Mouse (Mus musculus): Measurements from ENCODE around the gene 4930518I15Rik.

The 4930518I15Rik gene

DNA sequence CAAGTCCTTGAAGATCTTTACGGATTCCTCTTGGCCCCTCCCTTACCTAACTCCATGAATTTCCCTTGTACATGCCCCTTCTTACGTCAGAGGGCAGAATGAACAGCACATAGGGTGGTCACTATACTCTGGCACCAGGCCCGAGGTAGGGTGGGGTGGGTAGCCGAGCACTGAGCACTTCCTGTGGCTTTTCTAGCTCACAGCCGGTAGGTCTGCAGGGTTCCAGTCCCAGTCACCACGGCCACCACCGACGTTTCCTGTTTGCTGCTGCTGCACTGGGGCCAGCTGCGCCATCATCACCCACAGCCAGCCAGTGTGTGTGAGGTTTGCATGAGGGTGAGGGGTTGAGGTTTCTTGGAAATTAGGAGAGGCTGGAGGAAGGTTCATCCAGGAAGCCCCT is 20.0 kb upstream of the 4930518I15Rik start:
- no peak for ATAC-seq (ENCODE audit: low TSS enrichment)

DNA sequence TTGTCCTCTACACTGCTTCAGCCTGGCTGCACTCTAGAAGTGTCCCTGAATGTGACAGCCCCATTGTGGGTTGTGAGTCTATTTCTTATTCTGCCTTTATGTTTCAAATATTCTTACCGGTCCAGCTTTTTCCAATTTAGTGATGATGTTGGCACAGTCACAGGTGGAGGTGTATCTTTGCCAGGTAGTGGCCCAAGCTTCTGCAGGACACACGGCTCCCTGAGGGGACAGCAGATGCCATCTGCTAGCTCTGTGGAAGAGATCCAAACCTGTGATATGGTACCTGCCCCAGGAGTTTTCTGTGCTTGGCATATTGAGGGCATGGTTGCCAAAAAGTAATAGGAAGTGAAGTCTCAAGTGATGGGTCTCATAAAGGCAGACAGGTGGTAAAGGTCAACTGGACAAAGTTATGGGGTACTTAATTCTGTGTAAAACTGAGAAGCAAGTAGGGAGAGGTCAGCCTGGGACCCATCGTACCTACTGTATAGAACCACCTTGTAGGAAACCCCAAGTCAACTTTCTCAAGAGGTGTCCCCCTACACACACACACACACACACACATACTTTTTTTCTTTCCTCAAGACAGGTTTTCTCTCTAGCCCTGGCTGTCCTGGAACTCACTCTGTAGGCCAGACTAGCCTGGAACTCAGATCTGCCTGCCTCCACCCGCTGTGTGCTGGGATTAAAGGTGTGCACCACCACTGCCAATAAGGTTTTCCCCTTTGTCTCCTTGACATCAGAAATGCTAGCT is 17.2 kb upstream of the 4930518I15Rik start:
- ATAC-seq (ENCODE audit: low TSS enrichment): no peak

DNA sequence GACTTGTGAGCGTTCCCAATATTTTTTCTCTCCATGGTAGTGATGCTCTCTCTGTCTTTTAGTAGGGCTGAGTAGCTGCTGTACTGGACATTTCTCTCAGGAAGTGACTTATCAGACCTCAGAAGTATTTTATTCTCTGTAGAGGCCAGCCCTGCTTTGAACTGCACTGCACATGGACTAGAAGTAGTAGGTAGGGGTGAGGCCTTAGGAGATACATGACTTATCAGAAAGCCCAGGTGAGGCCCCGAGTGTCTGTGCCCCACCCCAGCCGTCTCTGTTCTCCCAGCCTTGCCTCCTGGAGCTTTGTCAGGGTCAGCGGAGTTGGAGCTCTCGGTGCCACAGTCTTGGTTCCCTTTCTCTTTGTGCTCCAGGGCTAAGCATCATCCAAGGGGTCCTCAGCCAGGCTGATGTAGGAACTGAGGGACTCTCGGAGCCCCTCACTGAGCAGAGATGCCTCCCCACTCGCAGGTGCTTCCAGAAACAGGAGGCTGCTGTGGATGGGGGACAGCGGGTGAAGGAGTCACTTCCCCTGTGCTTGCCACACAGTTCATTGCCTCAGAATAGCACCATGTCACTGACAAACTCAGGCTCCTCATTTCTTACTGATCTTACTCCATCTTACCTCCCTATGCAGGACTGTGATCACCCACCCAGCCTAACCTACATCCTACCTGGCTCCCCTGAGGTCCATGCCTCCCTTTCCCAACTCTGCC is 16.5 kb upstream of the 4930518I15Rik start:
- no peak for ATAC-seq (ENCODE audit: low TSS enrichment)

DNA sequence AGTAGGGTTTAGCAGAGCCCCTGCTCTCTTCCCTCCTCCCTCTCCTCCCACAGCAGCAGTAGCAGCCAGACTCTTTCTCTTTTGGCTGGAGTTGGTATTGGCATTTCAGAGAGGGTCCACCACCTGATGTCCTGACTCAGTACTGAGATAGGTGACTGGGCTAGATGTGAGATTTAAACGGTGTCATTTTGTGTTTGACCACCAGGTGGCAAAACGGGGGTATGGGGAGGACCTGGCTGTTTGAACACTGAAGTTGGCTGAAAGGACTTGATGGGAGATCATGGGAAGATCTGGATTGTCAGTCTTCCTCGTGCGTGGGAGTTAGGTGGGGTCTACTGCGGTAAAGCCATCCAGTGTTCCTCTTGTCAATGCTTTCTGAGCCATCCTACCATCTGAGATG is 15.9 kb upstream of the 4930518I15Rik start:
- peak; percentile 74 for ATAC-seq (ENCODE audit: low TSS enrichment)

DNA sequence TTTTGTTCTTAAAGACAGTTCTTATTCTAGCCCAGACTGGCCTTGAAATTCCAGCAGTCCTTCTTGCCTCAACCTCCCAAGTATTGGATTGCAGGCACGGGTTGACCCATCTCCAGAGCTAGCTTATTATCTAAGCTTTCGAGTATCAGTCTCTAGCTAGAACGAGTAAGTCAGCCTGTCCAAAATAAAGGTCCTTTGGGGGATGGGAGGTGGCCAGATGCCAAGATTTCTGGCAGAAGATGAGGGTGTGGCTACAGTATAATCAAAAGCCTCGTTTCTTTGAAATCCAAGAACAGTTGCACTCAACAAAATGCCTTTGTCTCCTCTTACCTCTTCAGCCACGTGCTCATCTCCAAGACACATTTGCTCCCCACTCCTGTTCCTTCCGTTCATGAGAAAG is 12.8 kb upstream of the 4930518I15Rik start:
- no peak for ATAC-seq (ENCODE audit: low TSS enrichment)

DNA sequence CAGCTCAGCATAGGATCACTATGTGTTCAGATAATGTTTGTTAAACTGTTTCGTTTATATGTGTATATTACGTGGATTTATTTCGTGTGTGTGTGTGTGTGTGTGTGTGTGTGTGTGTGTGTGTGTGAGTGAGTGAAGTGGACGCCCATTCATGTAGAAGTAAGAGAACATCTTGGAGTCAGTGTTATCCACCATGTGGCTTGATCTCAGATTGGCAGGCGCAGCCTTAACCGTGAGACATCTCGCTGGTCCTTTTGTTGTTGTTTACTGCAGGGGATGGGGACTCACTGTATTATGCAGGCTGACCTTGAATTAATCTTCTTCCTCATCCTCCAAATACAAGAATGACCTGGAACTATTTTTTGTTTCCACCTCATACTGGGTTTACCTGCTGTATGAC is 11.8 kb upstream of the 4930518I15Rik start:
- no peak for ATAC-seq (ENCODE audit: low TSS enrichment)

DNA sequence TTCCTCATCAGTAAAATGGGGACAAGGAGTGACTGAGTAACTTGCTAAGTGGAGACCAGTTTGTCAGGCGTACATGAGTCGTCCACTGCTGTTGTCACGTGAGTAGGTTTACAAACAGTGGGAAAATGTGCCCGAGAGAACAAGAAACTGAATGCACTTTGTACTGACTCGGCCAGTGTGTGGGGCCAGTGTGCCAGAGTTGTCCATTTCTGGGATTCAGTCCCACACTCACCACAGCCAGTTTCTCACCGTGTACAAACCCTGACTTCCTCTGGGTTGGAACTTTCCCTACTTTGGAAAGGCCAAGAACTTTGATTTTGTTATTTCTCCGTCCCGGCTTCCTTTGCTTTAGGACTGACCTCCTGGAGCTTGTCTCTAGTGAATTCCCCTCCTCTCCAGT is 11.2 kb upstream of the 4930518I15Rik start:
- no peak for ATAC-seq (ENCODE audit: low TSS enrichment)

DNA sequence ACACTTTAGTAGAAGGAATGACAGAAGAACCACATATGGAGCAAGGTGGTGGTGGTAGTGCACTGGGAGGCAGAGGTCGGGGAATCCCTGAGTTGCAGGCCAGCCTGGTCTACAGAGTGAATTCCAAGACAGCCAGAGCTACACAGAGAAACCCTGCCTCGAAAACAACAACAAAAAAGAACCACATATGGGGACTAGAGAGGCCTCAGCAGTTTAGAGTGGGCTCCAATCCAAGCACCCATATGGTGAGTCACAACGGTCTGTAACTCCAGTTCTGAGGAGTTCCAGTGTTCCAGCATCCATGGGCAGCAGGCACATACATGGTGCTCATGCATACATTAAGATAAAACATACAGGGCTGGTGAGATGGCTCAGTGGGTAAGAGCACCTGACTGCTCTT is 6.7 kb upstream of the 4930518I15Rik start:
- ATAC-seq (ENCODE audit: low TSS enrichment): no peak

DNA sequence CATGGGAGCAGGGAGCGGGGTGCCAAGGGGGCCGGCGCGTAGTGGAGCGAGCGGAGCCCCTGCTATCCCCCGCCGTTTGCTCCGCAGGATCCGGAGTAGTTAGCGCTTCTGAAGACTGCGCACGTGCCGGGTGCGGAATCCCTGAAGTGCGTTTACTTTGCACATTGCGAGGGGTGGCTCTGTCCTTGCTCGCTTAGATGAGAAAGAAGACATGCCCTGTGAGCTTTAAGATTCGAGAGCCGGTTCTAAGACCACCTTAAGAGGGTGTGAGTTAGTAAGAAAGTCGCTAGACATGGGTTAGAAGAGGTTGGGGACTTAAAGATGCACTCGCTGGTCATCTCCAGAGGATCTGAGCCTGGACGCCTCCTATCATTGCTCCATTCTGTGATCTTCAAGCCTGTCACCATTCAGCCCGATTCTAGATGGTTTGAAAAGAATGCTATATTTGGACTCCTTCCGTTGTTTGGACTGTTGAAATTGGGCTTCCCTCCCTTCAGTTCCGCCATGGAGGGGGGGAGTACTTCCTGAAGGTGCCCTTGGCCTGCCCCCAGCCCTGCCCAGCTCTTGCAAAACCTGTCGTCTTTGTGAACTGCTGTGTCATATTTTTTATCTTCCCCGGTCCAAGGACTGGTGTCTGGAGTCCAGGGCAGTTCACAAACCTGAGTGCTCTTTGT is 5.9 kb upstream of the 4930518I15Rik start:
- ATAC-seq (ENCODE audit: low TSS enrichment): no peak

DNA sequence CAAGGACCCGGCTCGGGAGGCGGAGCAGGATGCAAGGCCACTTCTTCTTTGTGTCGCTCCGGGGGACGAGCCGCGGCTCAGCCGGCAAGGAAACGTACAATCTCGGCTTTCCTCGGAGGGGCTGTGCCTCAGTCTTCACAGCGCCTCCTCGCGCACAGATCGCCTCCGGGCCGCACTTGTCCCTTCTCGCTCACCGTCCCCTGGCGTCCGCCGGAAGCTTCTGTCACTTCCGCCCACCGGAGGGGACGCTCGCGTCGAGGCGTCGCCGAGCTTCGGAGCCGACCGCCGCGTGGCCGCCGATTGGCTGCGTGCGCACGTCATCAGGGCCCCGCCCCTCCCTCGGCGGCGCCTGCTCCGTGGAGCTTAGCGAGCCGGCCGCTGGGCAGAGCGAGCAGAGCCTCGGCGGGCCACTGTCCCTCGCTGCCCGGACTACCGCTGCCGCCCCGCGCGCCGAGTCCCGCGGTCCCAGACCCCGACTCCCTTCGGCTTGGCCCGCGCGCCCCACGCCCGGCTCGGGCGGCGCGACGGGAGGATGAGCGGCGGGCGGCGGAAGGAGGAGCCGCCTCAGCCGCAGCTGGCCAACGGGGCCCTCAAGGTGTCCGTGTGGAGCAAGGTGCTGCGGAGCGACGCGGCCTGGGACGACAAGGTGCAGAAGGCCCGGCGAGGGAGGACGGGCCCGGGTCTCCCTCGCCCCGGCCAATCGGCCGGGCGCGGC is 5.2 kb upstream of the 4930518I15Rik start, which contains the start of gene Rab5if:
TSS of gene Rab5if (plus strand) at position 357 of the 715 bp plus-strand sequence.
- ATAC-seq (ENCODE audit: low TSS enrichment): peak; percentile 96

DNA sequence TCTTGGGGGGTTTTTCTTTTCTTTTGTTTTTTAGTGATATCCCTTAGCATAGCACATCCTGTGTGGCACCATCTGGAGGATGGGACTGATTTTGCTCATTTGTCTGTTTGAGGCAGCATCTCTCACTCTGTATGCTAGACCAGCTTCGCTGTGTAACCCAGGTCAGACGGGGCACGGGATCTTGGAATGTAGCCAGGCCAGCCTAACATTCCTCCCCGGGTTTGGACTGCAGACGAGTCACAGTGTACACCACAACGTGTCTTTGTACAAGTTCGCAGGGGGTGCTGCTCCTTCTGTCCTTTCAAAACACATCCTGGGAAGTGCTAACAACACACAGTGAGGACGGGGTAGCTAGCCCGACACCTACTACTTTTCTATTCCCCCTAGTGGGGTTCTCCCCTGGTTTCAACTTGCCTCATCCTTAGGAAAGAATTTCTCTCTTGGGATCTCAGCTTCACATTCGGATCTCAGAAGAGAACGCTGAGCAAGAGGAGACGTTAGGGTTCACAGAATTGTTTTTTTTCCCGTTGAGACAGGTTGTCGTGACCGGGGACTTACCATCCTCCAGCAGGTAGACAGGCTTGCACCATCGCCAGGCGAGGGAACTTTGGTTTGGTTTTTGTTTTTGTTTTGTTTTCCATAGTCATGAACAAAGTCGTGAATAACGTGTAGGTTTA is 4.4 kb upstream of the 4930518I15Rik start:
- ATAC-seq (ENCODE audit: low TSS enrichment): peak; percentile 7; the same call in 1 of the 2 replicates

DNA sequence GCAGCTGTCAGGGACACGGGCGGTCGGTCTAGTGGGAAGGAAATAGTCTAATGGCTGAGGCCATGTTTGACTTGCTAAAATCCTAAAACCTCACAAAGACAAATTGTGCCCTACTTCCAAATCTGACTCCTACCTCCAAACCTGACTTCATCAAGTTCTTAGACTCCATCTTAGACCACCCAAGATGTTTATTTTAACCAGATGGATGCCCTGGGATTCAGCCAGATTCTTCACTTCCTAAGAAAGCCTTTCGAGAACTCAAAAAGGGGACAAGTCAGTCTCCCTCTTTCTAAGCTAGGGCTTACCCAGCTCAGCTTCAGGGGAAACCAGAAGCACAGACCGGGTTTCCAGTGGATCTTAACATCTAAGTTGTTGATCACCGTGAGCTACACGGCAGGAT is 925 bp upstream of the 4930518I15Rik start:
- ATAC-seq (ENCODE audit: low TSS enrichment): no peak

DNA sequence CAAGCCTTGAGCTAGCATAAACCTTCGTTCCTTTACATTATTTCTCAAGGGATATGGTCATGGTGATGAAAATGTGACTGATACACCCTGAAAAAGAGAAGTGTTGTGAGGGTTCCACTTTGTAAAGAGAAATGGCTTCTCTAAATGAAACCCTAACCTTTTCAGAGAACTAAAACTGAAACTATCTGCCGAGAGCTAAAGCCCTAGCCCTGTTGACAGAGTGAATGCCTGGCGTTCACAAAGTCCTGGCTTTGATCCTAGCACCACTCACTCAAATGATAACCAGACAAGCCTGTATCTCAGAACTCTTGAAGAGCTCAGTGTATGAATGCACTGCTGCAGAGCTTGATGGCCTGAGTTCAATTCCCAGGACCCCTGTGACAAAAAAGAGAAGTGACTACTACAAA is 358 bp downstream of the 4930518I15Rik start:
- ATAC-seq (ENCODE audit: low TSS enrichment): no peak

DNA sequence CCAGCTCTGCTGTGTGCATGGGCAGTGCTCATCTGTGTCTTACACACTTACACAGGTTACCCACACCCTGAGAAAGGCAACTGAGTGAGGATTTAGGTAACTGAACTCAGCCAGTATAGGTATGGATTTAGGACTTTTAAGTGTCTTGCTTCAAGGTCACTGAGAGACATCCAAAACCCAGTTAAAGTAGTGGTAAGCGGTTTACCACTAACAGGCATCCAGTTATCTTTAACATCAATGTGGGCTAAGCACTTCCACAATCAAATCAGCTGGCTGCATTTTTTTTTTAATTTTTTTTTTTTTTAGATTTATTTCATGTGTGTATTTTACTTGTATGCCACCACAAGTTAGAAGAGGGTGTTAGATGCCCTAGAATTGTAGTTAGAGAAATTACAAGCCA is 1.4 kb downstream of the 4930518I15Rik start:
- ATAC-seq (ENCODE audit: low TSS enrichment): no peak

DNA sequence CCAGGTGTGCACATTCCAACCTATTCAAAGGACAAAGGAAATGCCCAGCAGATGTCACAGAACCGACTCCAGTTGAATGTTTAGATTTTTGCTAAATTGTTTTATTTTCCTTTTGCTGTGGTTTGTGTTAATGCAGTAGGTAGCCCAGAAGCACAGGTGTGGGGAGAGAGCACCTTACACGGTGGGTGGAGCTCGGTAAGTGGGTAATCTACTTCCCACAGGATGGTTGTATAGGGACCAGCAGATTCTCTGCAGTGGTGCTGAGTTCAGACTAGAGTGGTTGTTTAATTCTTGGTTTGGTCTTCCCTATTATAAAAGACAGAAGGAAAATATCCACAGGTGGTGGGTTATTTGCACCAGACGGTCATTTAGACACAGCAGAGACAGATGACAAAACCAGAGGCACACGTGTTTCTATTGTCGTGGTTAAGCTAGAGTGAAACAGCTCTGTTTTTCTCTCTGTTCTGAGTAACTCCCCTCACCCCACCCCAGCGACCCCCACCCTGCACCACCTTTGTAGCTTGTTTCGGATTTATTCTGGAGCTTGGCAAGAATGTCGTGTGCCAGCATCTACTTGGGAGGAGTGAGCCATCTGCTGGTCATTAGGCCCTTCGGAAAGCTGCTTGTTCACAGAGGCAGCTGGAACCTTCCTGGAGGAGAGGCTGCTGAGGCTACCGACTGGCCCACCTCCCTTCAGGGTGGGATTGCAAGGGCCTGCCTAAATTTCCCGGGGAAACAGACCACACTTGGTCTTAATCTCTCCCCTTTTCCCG is 3.6 kb downstream of the 4930518I15Rik start:
- ATAC-seq (ENCODE audit: low TSS enrichment): peak; percentile 73; the same call in 1 of the 2 replicates

DNA sequence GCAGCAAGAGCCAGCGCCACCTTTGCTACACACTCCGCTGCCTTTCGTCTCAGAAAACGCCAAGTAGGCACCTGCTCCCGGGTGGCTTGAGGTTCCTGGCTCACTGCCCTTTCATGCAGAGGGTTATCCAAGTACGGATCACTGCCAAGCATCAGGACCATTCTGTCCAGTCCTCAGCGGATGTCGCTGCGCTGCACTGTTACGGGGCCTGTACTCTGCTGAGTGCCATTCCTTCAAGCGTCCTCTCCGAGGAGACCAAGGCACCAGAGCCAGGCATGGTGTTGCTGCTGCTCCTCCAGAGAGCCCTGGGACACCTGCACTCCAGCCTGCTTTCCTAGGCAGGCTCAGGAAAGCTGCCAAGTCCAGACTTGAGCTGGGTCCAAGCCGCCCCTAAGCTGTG is 4.2 kb downstream of the 4930518I15Rik start:
- ATAC-seq (ENCODE audit: low TSS enrichment): 0 out of 2 replicates have a peak, but pooled peaks have one; percentile 31

DNA sequence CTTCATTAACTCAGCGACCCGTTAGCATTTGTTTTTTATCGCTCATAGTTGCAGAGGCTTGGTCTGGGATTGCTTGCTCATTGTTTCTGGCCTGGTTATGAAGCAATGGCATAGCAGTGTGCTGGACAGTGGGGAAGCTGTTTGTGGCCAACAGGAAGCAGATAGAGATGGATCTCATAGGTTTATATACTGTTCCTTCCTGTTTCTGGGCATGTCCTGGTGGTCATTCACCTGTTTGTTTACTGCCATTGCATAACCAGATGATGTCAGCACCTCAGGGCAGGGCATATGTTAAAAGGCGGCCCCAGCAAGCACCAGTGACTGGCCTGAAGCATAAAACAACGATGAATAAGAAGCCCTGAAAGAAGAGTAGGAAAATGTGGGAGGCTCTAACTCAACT is 7.2 kb downstream of the 4930518I15Rik start:
- no peak for ATAC-seq (ENCODE audit: low TSS enrichment)

DNA sequence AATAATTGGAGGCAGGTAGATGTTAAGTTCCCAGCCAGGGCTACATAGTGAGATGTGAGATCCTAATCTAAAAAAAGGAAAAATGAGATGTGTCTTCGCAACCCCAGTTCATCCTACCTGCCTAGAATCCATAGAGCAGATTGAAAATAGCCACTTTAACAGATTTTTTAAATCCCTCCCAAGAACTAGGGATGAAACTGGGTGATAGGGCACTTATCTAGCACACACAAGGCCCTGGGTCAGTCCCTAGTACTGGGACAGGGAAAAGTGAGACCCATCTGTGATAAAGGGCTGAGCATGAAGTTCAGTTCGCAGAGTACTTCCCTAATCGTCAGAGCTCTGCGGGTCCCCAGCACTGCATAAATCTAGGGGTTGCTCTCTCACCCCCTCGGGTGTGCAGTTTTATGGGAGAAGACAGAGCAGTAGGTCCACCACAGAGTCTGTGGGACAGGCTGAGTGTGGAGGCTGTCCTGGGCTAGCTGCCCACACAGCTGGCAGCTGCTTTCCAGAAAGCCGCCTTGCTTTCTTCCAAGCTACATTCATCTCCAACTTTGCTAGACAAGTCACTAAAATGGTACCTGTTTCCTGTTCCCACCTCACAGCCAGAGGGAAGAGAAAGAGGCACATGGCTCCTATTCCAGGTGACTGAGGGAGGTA is 9.1 kb downstream of the 4930518I15Rik start:
- ATAC-seq (ENCODE audit: low TSS enrichment): peak; percentile 58; the same call in 1 of the 2 replicates

DNA sequence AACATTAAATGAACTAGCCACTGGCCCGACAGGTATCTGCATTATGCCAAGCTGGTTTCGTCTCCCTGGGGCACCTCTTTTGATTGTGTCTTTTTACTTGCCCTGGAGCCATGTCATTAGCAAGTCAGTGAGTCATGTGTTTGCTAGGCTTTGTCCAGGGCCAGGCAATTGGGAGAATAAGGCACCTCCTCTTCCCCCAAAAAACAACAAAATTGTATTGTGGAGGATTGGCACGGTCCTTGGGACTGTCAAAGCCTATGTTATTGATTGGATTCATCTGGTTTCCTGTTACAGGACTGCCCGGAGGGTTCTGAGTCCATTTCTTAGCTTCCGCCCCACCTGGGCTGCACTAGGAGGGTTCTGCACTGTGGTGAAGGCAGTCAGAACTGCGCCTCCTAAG is 10.1 kb downstream of the 4930518I15Rik start:
- ATAC-seq (ENCODE audit: low TSS enrichment): no peak

DNA sequence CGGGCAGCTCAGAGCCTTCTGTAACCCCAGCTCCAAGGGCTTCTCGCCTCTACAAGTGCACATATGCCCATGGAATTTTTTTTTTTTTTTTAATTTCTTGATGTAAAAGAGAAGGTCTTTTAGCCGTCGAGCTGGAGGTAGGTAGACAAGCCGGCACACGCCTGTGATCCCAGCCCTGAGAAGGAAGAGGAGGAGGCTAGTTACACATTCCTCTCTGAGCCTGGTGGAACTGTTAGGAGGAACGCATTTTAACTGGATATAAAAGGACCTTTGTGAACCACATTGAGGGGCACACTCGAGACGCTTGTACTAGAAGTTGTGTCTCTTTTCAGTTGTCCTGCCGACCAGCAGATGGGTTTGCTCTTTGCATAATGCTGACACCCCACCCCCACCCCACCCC is 13.0 kb downstream of the 4930518I15Rik start:
- no peak for ATAC-seq (ENCODE audit: low TSS enrichment)

Measured in frontal cortex, adult (tissue).